Mouse (Mus musculus): ENCODE measurements around the gene Gm20878. TPM values are rescaled to one million over a fixed set of nuclear protein-coding genes. Genes with fewer than 3 reads are reported as not detected.

The Gm20878 gene
- 0.15 and 0.16 TPM in 2 replicates for polyA plus RNA-seq (2012; rRNA removed)

GRCm38 (mm10) chr4:41941272-41941671 lies at the start of gene Gm20878:
Gene Gm20878 (plus strand): TSS chr4:41941572.

DNA sequence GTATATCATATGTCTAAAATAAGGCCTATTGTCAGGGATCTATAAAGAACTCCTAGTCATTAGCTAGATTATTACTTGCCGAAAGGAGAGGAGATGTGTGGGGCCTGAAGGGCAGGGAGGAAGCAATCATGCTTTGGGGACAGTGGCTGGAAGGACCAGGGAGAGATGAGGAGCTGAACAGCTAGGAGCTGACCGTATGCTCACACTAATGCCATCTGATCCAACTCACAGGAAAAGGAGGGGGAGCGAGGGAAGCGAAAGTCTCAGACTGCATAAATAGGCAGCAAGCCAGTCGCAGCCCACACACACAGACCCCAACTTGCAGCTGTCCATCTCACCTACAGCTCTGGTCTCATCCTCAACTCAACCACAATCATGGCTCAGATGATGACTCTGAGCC lies 38.1 kb upstream of the Gm20878 start, which contains the start of gene Gm21541:
Gene Gm21541 (plus strand): TSS at position 301 of the 400 bp plus-strand sequence.

DNA sequence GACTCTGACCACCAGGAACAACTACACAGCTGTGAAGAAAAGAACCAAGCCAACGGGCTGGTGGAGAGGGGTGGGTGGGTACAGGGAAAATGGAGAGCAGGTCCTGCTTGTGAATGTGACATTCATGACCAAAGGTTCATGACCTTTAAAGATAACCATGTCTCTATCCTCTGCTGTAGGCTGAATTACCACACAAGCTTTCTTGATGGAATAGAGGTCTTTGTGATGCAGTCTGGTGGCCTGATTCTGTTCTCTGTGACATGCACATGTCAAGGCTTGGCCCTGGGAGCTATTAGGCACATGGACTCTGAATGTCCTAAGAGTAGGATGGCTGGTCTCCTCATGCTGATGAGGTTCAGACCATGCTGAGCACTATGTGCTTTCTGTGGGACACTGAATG lies 24.4 kb downstream of the Gm20878 start, which contains the start of gene Fam205a4:
Gene Fam205a4 (plus strand): TSS at position 301 of the 400 bp plus-strand sequence.

Other genes with a start within 250 kb of the Gm20878 start
- 0.69 and 0.75 TPM in 2 replicates for gene Cntfr, start 244.5 kb upstream of the Gm20878 start, polyA plus RNA-seq (2012; rRNA removed)
- gene Il11ra1, start 241.6 kb upstream of the Gm20878 start, polyA plus RNA-seq (2012; rRNA removed) = 13.2 and 13.6 TPM in 2 replicates
- gene Rpp25l, start 228.0 kb upstream of the Gm20878 start, polyA plus RNA-seq (2012; rRNA removed) = 22.3 and 26.0 TPM in 2 replicates
- 37.2 and 43.0 TPM in 2 replicates for gene Dctn3, start 218.4 kb upstream of the Gm20878 start, polyA plus RNA-seq (2012; rRNA removed)
- gene Arid3c, start 210.4 kb upstream of the Gm20878 start, polyA plus RNA-seq (2012; rRNA removed) = not detected in 2 replicates
- gene Galt, start 186.3 kb upstream of the Gm20878 start, polyA plus RNA-seq (2012; rRNA removed) = 21.6 and 24.6 TPM in 2 replicates
- gene Sigmar1, start 185.4 kb upstream of the Gm20878 start, polyA plus RNA-seq (2012; rRNA removed) = 22.4 and 26.2 TPM in 2 replicates
- gene Ccl27a, start 167.3 kb upstream of the Gm20878 start, polyA plus RNA-seq (2012; rRNA removed) = 8.5 and 9.4 TPM in 2 replicates
- not detected in 2 replicates for gene Gm21541, start 38.0 kb upstream of the Gm20878 start, polyA plus RNA-seq (2012; rRNA removed)
- 0.02 TPM in 2 replicates for gene Fam205a4, start 24.5 kb downstream of the Gm20878 start, polyA plus RNA-seq (2012; rRNA removed)
- gene Gm21093, start 93.2 kb downstream of the Gm20878 start, polyA plus RNA-seq (2012; rRNA removed) = not detected in 2 replicates
- not detected in 2 replicates for gene Gm3893, start 149.6 kb downstream of the Gm20878 start, polyA plus RNA-seq (2012; rRNA removed)
- gene Gm13304, start 173.2 kb downstream of the Gm20878 start, polyA plus RNA-seq (2012; rRNA removed) = not detected in 2 replicates
- gene Gm13306, start 211.9 kb downstream of the Gm20878 start, polyA plus RNA-seq (2012; rRNA removed) = not detected in 2 replicates
- gene Gm13305, start 227.0 kb downstream of the Gm20878 start, polyA plus RNA-seq (2012; rRNA removed) = 0.14 TPM in 2 replicates

Data from liver, embryonic 14 days (tissue).